Mouse (Mus musculus): ENCODE measurements at regions not wholly inside any gene's neighbourhood (a gene's known extent, or its start where the extent isn't known, plus 50 kb on each side); places are given as distances from the start of the nearest gene placed in this dataset.
A peak's percentile ranks its signal among the peaks of the same experiment; 100 is the strongest.

- Histone ChIP-seq H3K9me3 (peaks cover 6% of the 10 kb centered on the region; the same call in 1 of the 2 replicates), H3K4me3 (no peak overlapping the region), H3K36me3 (no peaks in the 10 kb centered on the region), H3K4me2 (no peak overlapping the region), H3K27me3 (no peaks in the 10 kb centered on the region), H3K9ac (no peak overlapping the region), H3K27ac (no peak overlapping the region), H3K4me1 (replicated peaks) (no peaks in the 10 kb centered on the region)
- WGBS, result 53% methylated on average over 3 of the region's 3 CpGs
- no peak for ATAC-seq (ENCODE audit: low FRiP score)
These were observed 687.0 kb upstream of the Vrk2 start for GRCm38 (mm10) chr11:27280791-27281190.

- Histone ChIP-seq H3K27me3 (no peaks in the 10 kb centered on the region), H3K9me3 (no peaks in the 10 kb centered on the region)
- 0% methylated on average over 1 of the region's 1 CpGs for WGBS
These were observed 670.5 kb upstream of the Vrk2 start for GRCm38 (mm10) chr11:27264253-27264652.

GRCm38 (mm10) chr11:27258521-27258920 is 664.7 kb upstream of the Vrk2 start:
- ATAC-seq (ENCODE audit: low FRiP score), result no peak
- no peak overlapping the region for H3K9ac ChIP-seq
- H3K36me3 ChIP-seq, result no peaks in the 10 kb centered on the region
- no peak overlapping the region for H3K4me3 ChIP-seq
- no peaks in the 10 kb centered on the region for H3K9me3 ChIP-seq
- no peaks in the 10 kb centered on the region for H3K27me3 ChIP-seq
- no peaks in the 10 kb centered on the region for H3K4me1 ChIP-seq (replicated peaks)
- H3K27ac ChIP-seq, result no peak overlapping the region
- no peak overlapping the region for H3K4me2 ChIP-seq
- WGBS, result 82% methylated on average over 1 of the region's 1 CpGs

More at GRCm38 (mm10) chr11:27264253-27264652, 670.5 kb upstream of the Vrk2 start:
- Histone ChIP-seq H3K4me2 (no peak overlapping the region), H3K9ac (no peak overlapping the region), H3K4me3 (no peak overlapping the region), H3K4me1 (replicated peaks) (no peaks in the 10 kb centered on the region), H3K36me3 (no peaks in the 10 kb centered on the region), H3K27ac (no peak overlapping the region)
- ATAC-seq (ENCODE audit: low FRiP score), result peak; percentile 84

GRCm38 (mm10) chr11:27235884-27236283 is 642.1 kb upstream of the Vrk2 start:
- no peak overlapping the region for H3K4me2 ChIP-seq
- H3K27ac ChIP-seq, result no peak overlapping the region
- H3K36me3 ChIP-seq, result no peaks in the 10 kb centered on the region
- no peaks in the 10 kb centered on the region for H3K27me3 ChIP-seq
- no peak overlapping the region for H3K4me3 ChIP-seq
- 88% methylated on average over 1 of the region's 1 CpGs for WGBS
- ATAC-seq (ENCODE audit: low FRiP score), result no peak
- no peaks in the 10 kb centered on the region for H3K4me1 ChIP-seq (replicated peaks)
- H3K9me3 ChIP-seq, result no peaks in the 10 kb centered on the region
- no peak overlapping the region for H3K9ac ChIP-seq

- no peak overlapping the region for H3K4me3 ChIP-seq
- no peak overlapping the region for H3K27ac ChIP-seq
- no peaks in the 10 kb centered on the region for H3K4me1 ChIP-seq (replicated peaks)
- H3K27me3 ChIP-seq, result no peaks in the 10 kb centered on the region
- no peak overlapping the region for H3K4me2 ChIP-seq
- no peaks in the 10 kb centered on the region for H3K36me3 ChIP-seq
- H3K9me3 ChIP-seq, result no peaks in the 10 kb centered on the region
- ATAC-seq (ENCODE audit: low FRiP score), result no peak
- no peak overlapping the region for H3K9ac ChIP-seq
These were observed 632.7 kb upstream of the Vrk2 start for GRCm38 (mm10) chr11:27226454-27226853.

- no peak overlapping the region for H3K9ac ChIP-seq
- ATAC-seq (ENCODE audit: low FRiP score), result no peak
- H3K9me3 ChIP-seq, result no peaks in the 10 kb centered on the region
- 74% methylated on average over 3 of the region's 3 CpGs for WGBS
- no peaks in the 10 kb centered on the region for H3K4me1 ChIP-seq (replicated peaks)
- no peak overlapping the region for H3K27ac ChIP-seq
- no peaks in the 10 kb centered on the region for H3K36me3 ChIP-seq
- no peaks in the 10 kb centered on the region for H3K27me3 ChIP-seq
- no peak overlapping the region for H3K4me2 ChIP-seq
- H3K4me3 ChIP-seq, result no peak overlapping the region
These were observed 628.6 kb upstream of the Vrk2 start for GRCm38 (mm10) chr11:27222436-27222835.

GRCm38 (mm10) chr11:27221956-27222355 is 628.2 kb upstream of the Vrk2 start:
- WGBS, result 78% methylated on average over 1 of the region's 1 CpGs
- H3K4me3 ChIP-seq, result no peak overlapping the region
- no peak overlapping the region for H3K9ac ChIP-seq
- H3K27me3 ChIP-seq, result no peaks in the 10 kb centered on the region
- H3K27ac ChIP-seq, result no peak overlapping the region
- no peak overlapping the region for H3K4me2 ChIP-seq
- ATAC-seq (ENCODE audit: low FRiP score), result no peak
- H3K36me3 ChIP-seq, result no peaks in the 10 kb centered on the region
- no peaks in the 10 kb centered on the region for H3K9me3 ChIP-seq
- no peaks in the 10 kb centered on the region for H3K4me1 ChIP-seq (replicated peaks)

GRCm38 (mm10) chr11:27219715-27220699 is 626.2 kb upstream of the Vrk2 start:
- Histone ChIP-seq H3K27me3 (no peaks in the 10 kb centered on the region), H3K9me3 (no peaks in the 10 kb centered on the region), H3K4me2 (no peak overlapping the region), H3K36me3 (no peaks in the 10 kb centered on the region), H3K4me1 (replicated peaks) (no peaks in the 10 kb centered on the region), H3K27ac (no peak overlapping the region), H3K9ac (no peak overlapping the region), H3K4me3 (no peak overlapping the region)
- WGBS, result 47% methylated on average over 6 of the region's 6 CpGs
- ATAC-seq (ENCODE audit: low FRiP score), result peak; percentile 80

GRCm38 (mm10) chr11:27215752-27216151 is 622.0 kb upstream of the Vrk2 start:
- Histone ChIP-seq H3K36me3 (no peaks in the 10 kb centered on the region), H3K9ac (no peak overlapping the region), H3K4me2 (no peak overlapping the region), H3K4me3 (no peak overlapping the region), H3K27ac (no peak overlapping the region), H3K27me3 (no peaks in the 10 kb centered on the region), H3K4me1 (replicated peaks) (no peaks in the 10 kb centered on the region), H3K9me3 (no peaks in the 10 kb centered on the region)
- WGBS, result 81% methylated on average over 3 of the region's 3 CpGs
- ATAC-seq (ENCODE audit: low FRiP score), result no peak

GRCm38 (mm10) chr11:27203330-27204214 is 609.8 kb upstream of the Vrk2 start:
- Histone ChIP-seq H3K4me2 (no peak overlapping the region), H3K27ac (no peak overlapping the region), H3K4me1 (replicated peaks) (0 out of 2 replicates have a peak, but pooled peaks cover 4% of the 10 kb centered on the region), H3K9me3 (peaks cover 7% of the 10 kb centered on the region; the same call in 1 of the 2 replicates), H3K27me3 (no peaks in the 10 kb centered on the region), H3K4me3 (no peak overlapping the region), H3K9ac (no peak overlapping the region), H3K36me3 (no peaks in the 10 kb centered on the region)
- ATAC-seq (ENCODE audit: low FRiP score), result no peak
- 86% methylated on average over 17 of the region's 17 CpGs for WGBS

- no peak for ATAC-seq (ENCODE audit: low FRiP score)
- H3K27me3 ChIP-seq, result no peaks in the 10 kb centered on the region
These were observed 590.2 kb upstream of the Vrk2 start for GRCm38 (mm10) chr11:27184035-27184434.

GRCm38 (mm10) chr11:27183422-27183821 is 589.6 kb upstream of the Vrk2 start:
- Histone ChIP-seq H3K9me3 (no peaks in the 10 kb centered on the region), H3K4me2 (no peak overlapping the region), H3K27ac (no peak overlapping the region), H3K4me1 (replicated peaks) (no peaks in the 10 kb centered on the region), H3K36me3 (no peaks in the 10 kb centered on the region), H3K4me3 (no peak overlapping the region), H3K27me3 (no peaks in the 10 kb centered on the region), H3K9ac (no peak overlapping the region)
- no peak for ATAC-seq (ENCODE audit: low FRiP score)

More at GRCm38 (mm10) chr11:27184035-27184434, 590.2 kb upstream of the Vrk2 start:
- WGBS, result 80% methylated on average over 2 of the region's 2 CpGs
- Histone ChIP-seq H3K9me3 (no peaks in the 10 kb centered on the region), H3K4me2 (no peak overlapping the region), H3K36me3 (no peaks in the 10 kb centered on the region), H3K4me3 (no peak overlapping the region), H3K4me1 (replicated peaks) (no peaks in the 10 kb centered on the region), H3K9ac (no peak overlapping the region), H3K27ac (no peak overlapping the region)

All from hindbrain, embryonic 13.5 days (tissue).